Mouse (Mus musculus) lung, postnatal 0 days (tissue): ENCODE results near the gene Bbs4.

Experiments
- CTCF ChIP-seq: IDR thresholded peaks from 2 replicates; pipeline ENCODE4 v1.5.1; 2016; ENCODE audit warnings: antibody characterized with exemption, mild to moderate bottlenecking
- EP300 ChIP-seq: IDR thresholded peaks from 2 replicates; pipeline ENCODE4 v1.6.1; 2016; ENCODE audit warnings: antibody characterized with exemption, mild to moderate bottlenecking, control low read depth

DNA sequence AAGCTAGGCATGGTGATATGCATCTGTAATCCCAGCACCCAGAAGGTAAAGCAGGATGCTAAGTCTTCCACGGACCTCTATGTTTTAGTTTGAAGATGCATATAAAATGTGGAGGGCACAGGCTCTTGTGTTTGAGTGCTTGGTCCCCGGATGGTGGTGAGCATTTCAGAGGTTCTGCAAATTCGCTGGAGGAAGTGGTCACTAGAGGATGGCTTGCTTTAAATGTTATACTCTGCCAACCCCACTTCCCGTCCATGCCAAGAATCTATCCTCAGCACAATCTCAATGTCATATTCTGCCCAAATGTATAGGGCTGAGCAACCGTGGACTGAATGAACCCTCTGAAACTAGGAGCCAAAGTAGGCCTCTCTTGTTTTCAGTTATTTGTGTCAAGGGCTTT lies 72.4 kb downstream of the Bbs4 start:
- TF ChIP-seq EP300: no peak
- no peak for TF ChIP-seq CTCF
